Mouse (Mus musculus) cerebellum, postnatal 14 days (tissue): ENCODE data around the gene Dusp7.
A peak's percentile ranks its signal among the peaks of the same experiment; 100 is the strongest.

Source experiments
- DNase-seq, 2 experiments: peaks; one replicate each; pipeline ENCODE4 v3.0.0; 2021; ENCODE audit warnings: mixed read lengths in 2 of 2

Dusp7 gene

DNA sequence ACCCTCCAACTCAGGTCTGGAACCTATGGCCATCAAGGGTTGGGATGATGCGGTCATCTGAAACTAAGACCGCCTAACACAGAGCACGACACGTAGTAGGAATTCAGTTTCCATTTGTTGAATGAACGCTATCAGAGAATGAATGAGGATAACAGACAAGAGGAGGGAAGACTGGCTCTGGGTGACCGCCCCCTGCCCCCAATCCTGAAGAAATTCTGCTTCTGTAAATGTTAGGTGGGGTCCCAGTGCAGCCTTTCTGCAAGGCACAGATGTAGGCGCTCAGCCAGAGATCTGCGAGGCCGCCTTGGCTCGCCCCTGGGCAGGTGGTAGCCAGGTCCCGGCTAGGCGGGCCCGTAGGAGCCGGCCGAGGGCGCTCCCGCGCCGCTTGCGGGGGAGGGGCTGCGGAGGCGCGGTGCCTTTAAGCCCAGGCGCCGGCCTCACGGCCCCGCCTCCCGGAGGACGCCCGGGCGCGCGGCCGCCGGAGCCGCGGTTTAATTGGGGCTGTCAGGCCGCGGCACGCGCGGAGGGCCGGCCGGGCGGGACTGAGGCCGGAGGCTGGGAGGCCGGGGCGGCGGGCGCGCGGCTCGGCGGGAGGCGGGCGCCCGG, at the start of gene Dusp7:
TSS of gene Dusp7 (plus strand) at position 521 of the 606 bp plus-strand sequence.
- DNase-seq, result peak; percentile 85 to 90

DNA sequence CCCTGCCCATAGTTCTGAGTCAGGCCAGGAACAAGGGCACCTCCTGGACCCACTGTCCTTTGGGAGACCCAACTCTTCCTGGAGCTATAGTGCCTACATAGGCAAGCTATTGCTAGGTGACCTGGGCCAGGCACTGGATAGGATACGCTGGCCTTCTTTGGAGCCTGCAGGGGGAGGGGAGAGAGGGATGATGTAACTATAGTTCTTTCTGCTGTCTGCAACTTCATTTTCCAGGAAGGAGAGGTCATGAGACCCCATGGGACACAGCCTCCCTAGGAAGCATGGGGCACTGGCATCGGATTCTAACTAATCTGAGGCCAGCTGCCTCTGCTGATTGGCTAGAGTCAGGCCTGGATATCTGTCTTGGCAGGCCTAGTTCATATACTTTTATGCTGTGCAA, 49.3 kb upstream of the Dusp7 start:
- DNase-seq, result no peak

DNA sequence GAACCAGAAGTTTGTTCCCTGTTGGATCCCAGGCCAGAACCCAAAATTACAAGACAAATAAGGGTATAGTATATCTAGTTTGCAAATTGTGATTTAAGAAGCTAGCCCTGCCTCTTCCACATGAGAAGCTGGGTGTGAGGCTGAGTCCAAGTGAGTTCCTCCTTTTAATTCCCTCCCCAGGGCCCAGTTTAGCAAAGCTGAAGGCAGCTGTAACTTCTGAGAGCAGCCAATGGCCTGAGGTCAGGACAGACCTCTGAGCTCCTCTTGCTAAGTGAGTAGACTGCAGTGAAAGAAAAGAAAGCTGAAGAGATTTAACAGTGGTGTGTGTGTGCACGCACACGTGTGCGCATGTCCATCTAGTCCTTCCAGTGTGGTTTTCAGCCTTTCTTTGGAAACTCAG, 45.9 kb upstream of the Dusp7 start:
- no peak for DNase-seq

DNA sequence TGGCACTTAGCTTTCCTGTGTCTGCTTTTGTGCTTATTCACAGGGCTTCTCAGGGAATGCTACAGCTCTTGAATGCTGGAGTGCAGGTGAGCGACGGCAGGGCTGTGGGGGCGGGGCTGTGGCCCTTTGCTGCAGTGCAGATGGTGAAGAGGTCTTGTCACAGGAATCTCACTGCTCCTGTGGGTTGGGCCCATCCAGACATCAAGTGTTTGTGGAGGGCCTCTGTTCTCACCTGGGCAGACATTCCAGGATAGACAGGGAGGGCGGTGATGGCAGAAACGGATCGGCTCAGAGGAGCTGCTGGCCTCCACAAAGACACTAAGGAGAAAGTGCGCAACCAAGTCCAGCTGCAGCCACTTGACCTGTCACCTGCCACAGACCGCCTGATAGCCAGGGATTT, 42.2 kb upstream of the Dusp7 start:
- DNase-seq, result no peak

DNA sequence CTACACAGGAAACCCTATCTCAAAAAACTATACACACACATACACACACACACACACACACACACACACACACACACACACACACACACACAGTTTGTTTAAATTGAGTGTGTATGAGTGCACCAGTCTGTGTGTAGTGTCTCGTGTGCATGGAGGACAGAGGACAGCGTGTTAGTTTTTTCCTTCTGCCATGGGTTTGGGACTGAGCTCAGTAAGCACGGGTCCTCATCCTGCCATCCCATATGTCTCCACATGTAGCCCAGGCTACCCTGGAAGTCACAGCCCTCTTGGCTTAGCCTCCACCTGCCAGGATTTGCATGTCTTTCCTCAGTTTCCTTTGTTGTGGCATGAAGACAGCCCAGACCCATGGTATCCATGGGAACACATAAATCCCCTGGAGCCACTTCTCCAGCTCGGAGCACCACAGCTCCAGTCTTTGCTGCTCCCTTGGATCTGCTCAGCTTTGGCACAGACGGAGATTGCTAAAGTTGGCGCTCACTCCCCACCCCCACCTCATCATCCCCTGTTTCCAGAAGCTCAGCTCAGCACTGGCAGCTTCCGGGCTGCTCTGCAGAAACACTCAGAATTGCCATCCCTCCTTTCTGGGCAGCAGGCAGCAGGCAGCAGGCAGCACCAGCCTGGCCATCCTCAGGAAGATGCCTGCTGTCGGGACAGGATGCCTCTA, 41.2 kb upstream of the Dusp7 start:
- peak in 1 of 2 experiments; percentile 25 for DNase-seq

DNA sequence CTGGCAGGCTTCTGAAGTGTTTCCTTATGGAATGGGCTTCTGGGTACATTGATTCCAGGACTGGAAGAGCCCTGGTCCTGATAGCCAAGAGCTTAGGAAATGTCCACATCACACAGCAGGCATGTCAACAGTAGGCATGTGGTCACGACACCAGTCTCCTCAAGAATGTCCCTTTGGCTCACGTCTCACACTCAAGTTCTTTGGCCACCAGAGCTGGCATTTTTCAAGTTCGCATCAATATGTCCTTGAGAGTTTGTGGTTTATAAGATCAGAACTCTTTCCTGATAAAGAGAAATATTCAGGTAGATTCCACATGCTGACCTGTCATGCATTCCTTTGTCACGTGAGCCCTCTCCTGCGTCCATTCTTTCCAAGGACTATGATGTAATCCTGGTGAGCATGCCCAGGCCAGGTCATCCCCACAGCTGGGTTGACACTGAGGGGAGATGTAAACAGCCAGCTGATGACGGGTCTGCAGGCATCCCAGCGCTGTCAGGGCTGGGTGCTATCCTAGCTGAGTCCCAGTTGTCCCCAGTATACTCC, 40.3 kb upstream of the Dusp7 start:
- DNase-seq, result no peak

DNA sequence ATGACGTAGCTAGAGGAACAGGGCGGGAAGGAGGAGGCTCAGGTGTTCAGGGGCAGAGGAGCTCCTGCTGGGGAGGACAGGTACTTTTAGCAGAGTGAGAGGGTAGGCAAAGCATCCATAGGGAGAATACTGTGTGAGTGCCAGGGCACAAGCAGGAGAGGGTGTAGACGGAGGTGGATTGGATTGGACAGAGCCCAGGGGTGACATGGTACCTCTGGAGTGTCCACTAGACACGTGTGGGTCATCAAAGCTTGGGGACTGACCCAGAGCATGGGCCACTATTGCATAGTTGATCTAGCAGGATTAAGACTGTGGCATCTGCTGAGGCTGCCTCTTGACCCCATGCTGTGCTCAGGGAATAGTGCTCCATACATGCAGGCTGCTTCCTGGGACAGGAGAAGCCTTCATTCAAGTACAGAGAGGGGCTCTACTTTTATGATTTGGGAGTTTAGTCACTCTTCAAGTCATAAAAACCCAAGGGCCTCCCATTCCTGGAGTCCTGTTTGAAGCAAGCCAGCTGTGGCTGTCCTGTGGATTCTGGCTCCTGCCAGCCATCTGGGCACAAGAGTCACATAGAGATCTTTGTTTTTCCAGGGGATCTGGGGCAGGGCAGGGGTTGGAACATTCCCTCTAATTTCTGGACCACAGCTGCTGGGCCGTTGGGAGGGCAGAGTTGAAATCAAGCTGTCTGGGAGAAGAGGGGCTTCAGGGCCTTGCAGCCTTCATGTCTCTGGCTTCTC, 39.5 kb upstream of the Dusp7 start:
- peak in 1 of 2 experiments; percentile 21 for DNase-seq

DNA sequence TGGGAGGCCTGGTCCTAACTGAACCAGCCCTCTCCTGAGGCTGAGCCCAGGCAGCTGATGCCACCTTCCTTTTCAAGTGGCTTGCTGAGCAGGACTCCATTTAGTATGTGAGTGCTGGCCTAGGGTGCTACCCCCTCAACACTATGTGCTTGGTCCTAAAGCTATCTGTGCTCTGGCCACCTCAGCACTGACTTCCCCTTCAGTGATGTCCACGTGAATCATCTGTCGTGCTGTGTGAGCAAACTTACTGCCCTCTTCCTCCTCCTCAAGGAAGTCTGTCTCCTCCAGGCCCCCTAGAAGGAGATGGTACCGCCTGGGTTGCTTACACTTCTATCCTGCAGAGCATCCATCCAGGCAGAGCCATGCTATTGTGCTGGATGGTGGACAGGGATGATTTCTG, 35.7 kb upstream of the Dusp7 start:
- no peak for DNase-seq

DNA sequence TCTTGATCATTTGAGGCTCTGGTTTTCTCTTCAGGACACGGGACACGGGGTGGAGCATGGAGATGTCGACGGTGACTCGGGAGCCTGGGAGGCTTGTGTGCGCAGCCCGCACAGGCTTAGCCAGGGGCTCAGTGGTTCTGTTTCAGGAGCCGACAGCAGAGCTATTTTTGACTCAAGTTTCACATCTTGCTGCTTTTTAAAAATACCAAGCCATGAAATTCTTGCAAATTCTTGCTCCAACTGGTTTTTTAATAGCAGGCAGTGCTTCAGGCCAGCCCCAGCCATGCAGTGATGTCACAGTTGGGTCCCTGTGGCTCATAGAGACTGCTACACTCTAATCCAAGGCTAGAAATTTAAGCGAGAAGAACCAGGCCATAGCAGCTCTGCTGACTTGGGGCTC, 30.8 kb upstream of the Dusp7 start:
- DNase-seq, result no peak

- DNase-seq, result no peak
These were observed 29.8 kb upstream of the Dusp7 start for GRCm38 (mm10) chr9:106338462-106339172.

DNA sequence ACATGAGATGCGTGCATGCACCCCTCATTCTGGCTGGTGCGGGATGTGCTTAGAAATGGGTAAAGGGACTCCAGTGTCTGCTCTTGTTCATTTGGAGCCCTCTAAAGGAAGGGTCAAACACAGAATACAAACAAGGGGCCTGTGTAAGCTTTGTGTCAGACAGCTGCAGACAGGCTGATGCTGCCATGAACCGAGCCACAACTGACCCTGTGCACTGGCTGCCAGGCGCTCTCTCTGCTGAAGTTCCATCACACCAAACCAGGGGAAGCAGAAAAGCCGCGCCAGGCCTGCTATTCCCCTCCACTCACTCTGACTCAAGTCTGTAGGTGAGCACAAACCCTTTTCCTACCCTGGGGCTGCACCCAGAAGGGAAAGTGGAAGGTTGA, 29.3 kb upstream of the Dusp7 start:
- DNase-seq, result no peak

DNA sequence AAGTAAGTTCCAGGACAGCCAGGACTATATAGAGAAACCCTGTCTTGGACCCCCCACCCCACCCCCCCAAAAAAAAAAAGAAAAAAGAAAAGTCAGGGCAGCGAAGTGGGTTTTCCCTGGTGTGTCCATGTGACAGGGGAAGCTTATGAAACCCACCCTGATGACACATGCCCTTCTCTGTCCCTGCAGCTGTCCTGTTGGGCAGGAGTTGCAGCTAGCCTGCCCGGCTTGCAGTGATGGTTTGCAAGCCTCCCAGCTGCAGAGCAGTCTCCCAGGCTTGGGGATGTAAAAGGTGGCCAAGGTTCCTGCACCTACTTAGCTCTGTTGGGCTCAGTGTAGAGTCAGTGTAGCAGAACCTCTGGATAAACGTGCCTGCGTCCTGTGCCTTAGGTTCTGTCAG, 28.7 kb upstream of the Dusp7 start:
- DNase-seq, result no peak

DNA sequence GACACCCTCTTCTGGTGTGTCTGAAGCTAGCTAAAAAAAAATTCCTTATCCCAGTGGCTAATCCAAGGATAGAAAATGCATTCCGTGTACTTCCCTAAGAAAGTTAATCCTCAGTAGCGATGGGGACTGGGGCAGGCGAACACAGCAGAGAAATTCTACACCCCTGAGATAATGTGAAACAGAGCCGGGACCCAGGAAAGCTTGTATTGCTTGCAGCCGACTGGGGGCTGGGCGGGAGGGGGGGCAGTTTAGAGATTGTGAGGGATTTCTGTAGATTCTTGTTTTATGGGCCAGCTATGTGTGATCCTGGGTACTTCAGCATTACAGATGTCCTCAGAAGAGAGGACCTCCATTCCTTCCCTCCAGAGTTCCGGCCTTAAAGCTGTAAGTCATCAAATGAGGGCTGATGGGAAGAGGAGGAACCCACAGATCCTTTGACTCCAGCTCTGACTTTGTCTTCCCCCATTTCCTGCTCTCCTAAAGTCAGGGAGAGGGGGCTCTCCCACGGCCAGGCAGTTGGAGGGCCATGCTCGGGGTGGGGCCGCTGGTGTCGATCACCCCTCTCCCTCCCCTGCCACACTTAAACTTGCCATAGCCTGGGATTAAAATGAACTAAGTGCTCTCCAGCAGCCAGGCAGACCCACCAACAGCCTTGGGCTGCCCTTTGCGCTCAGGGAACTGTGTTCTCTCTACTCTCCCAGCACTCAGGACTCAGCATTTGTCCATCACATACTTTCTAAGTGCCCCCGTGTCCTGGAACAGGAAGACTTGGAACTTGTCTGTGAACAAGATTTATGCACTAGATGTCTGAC, 27.7 kb upstream of the Dusp7 start:
- no peak for DNase-seq

- DNase-seq, result no peak
These were observed 27.1 kb upstream of the Dusp7 start for GRCm38 (mm10) chr9:106341313-106341686.

DNA sequence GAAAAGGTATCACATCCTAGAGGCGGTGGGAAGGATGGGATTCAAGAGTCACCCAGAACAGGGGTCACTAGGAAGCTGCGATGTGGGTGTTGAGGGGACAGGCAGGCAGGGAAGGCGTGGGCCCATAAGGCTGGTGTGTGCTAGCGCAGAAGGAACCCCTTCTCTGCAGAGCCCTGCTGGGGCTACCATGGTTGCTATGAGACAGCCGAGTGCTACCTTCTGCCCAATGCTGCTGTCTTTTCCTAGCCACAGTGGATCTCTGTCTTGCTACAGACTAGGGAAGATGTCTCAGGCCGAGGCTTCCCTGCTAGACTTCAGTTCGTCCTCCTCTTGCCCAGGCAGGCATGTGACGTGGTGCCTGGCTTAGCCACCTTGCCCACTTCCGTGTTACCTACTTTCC, 25.9 kb upstream of the Dusp7 start:
- DNase-seq, result no peak

DNA sequence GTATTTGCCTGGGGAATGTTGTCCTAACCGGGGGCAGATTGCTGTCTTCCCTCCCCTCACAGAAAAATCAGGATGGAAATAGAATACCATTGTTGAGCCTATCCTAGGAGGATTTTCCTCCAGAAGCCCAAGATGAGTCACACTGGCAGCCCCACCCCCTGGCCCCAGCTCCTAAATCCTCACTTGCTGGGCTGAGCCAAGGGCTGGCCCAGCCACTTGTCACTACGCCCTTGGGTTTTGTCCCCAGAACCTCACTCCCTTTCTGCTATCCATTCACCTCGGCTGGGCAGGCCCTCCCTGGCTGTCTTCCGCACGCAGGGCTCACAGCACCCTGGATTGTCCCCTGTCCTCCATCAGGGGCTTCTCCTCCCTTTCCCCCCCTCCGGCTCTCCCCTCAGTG, 23.3 kb upstream of the Dusp7 start:
- DNase-seq, result peak; percentile 41 to 57

DNA sequence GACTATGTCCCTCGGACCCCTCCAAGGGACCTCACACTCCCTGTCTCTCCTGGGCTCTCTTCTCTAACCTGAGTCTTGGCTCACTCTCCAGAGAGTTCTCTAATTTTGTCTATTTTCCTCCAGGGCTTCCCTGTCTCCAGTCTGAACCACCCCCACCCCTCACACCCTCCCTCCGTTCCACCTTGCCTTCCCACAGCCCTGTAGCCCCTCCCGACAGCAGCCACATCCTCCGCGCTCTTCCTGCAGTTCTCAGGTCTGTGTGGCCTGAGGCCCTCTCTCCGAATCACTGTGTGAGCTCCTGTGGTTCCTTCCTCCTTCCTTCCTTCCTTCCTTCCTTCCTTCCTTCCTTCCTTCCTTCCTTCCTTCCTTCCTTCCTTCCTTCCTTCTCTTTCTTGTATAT, 22.8 kb upstream of the Dusp7 start:
- DNase-seq, result no peak

GRCm38 (mm10) chr9:106348281-106348680, 20.2 kb upstream of the Dusp7 start:
- no peak for DNase-seq

GRCm38 (mm10) chr9:106349075-106349474, 19.4 kb upstream of the Dusp7 start:
- DNase-seq, result peak; percentile 49 to 76

- no peak for DNase-seq
These were observed 17.3 kb upstream of the Dusp7 start for GRCm38 (mm10) chr9:106351178-106351577.

- DNase-seq, result no peak
These were observed 14.7 kb upstream of the Dusp7 start for GRCm38 (mm10) chr9:106353779-106354178.

- no peak for DNase-seq
These were observed 13.6 kb upstream of the Dusp7 start for GRCm38 (mm10) chr9:106354810-106355209.
